Mouse (Mus musculus) layer of hippocampus, adult 11-12 months (tissue): Measurements from ENCODE around the gene Fig4.

Experiments
- DNase-seq: peaks from one replicate; pipeline ENCODE4 v3.0.0; 2022; ENCODE audit warnings: low spot score

The Fig4 gene

GRCm38 (mm10) chr10:41302689-41303431 lies at the start of gene Fig4:
Gene Fig4, minus strand, starts transcription at chr10:41303260.
- DNase-seq, result peak; percentile 89

DNA sequence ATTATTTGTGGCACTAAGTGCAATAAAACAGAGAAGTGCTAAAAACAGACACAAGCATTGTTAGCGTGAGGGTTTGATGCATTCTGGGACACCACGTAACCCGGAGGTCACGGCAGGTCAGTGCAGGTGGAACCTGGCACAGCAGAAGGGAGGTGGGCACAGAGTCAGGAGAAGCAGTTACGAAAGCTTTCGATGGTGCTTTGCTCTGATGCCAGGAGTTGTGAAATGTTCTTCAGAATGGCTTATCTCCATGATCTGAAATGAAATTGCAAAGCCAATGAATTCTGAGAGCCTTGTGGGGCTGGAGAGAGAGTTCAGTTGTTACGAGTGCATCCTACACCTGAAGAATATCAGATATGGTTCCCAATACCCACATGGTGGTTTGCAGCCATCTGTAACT lies 38.3 kb upstream of the Fig4 start:
- no peak for DNase-seq

DNA sequence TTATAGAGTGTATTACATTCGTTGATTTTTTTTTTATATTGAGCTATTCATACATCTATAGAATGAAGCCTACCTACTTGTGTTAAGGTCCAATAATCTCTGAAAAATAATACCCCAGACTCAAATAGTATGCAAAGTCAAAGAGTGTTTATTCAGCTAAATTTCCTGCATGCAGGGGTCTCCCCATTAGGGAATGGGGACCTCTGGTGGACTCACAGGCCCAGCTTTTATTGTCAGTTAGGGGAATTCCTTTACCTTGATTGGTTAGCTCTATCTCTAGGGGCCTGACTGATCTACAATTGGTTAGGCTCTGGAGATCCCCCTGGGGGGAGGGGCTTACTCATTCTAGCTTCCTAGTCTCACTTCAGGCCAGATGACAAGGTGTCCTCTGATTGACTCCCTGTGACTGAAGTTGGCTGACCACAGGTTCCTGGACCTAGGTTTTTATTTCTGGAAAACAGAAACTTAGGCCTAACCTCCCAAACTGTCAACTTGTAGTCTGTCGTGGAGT lies 29.5 kb upstream of the Fig4 start:
- no peak for DNase-seq

- peak; percentile 19 for DNase-seq
These were observed 12.8 kb upstream of the Fig4 start for GRCm38 (mm10) chr10:41315866-41316265.

GRCm38 (mm10) chr10:41308205-41308604 lies 5.1 kb upstream of the Fig4 start:
- DNase-seq, result no peak

GRCm38 (mm10) chr10:41304961-41305455 lies 1.9 kb upstream of the Fig4 start:
- DNase-seq, result no peak

- peak; percentile 88 for DNase-seq
These were observed 782 bp upstream of the Fig4 start, which contains the start of gene Ak9 for GRCm38 (mm10) chr10:41303639-41304444. Gene Ak9, plus strand, starts transcription at chr10:41303980.

DNA sequence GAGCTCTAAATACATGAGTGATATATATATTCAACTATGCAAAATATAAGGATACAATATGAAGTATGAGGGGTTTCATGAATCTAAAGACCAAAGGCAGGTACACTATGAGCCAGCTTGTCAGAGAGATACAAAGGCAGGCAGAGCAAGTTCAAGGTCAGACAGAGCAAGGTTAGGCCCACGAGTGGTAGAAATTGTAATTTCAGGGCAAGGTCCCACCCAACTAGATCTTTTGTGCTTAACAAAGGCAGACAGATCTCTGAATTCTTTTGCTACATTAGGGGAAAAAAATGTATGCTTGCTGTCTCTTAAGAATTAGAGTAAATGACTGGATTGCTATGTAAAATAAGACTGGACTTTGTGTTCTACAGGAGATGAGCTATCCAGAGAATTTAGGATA lies 2.9 kb downstream of the Fig4 start:
- DNase-seq, result no peak

DNA sequence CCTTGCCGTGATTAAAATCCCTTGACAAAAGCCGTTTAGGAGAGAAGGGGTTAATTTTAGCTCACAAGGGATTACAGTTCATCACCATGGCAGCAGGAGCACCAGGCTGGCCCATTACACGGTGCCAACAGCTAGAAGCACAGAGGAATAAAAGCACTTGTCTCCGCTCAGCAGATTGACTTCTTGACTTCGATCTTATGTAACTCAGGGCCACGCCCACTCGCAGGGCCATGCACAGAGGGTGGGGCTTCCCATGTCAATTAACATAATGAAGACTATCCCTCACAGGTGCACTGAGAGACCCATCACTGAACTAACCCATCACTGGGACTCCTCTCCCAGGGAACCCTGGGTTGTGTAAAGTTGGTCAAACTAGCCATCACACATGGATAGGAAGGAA lies 7.9 kb downstream of the Fig4 start:
- DNase-seq, result peak; percentile 23

DNA sequence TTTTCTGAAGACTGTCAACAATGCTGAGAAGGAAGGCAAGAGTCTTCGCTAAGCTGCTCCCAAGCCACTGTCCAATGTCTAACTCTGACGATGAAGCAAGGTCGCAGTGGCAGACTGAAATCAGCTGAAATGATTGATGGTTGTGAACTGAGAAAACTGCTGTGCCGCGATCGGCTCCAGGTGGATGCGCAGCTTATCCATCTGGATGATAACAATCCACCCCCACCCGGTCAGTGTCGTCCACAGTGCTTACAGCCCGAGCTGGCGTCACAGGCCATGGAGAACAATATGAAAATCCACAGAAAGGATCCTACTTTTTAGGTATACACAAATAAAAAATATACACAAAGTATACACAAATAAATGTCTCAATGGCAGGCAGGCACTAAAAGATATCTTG lies 8.3 kb downstream of the Fig4 start:
- no peak for DNase-seq

GRCm38 (mm10) chr10:41293019-41293418 lies 10.0 kb downstream of the Fig4 start:
- DNase-seq, result no peak

DNA sequence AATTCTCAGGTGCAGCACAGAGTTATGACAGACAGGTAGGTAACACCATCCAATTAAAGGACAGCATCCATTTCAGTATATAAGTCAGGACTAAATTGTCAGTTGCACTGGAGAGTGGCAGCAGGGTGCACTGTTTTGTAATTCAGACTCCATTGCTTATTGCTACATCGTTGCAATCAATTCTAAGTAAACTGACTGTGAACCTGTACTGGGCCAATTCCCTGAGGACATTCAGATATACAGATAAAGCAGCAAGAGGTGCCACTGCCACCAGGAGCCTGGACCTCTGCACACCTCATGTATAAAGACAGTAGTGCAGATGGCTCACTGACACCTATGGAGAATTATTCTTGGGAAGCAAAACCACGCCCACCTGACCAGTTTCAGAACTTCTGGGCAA lies 12.0 kb downstream of the Fig4 start:
- no peak for DNase-seq

DNA sequence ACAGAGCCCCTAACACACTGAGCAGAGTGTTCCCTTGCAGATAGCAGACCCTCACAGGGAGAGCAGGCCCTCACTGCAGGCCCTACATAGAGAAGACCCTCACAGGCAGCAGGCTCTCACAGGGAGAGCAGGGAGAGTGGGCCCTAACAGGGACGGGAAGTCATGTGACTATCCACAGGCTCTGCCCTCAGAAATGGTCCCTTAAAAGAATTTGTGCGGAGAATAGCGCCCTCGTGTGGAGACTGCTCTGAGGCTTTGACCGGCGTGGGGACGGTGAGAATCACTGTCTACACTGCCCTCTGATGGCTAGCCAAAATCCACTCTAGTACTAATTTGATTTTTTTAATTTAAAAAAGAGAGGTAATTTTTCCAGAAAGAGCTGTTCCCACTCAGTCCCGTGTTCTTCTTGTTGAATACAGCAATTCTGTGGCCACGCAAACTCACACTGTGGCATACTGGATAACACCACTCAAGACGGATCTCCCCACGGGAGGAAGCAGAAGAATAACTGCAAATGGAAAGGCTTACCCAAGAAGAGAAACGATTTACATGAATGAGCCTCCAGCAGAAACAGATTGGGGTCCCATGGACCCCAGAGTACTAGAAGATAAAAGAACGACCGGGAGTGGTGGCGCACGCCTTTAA lies 14.2 kb downstream of the Fig4 start:
- peak; percentile 92 for DNase-seq

DNA sequence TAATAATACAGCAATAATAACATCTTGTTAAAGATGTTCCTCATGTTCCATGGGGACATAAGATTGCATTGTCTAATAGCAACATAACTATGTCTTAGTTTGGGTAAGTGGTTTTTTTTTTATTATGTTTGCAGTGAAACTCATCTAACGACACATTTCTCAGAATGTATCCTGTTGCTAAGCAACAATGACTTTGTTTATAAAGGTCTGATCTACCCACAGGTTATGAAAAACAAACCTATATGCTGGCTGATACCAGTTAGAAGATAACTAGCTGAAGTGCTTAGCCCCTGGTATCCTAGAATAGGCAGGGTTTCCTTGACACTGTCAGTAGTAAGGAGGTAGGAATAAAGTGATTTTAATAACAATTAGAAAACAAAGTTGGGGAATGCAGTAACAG lies 15.0 kb downstream of the Fig4 start:
- no peak for DNase-seq

DNA sequence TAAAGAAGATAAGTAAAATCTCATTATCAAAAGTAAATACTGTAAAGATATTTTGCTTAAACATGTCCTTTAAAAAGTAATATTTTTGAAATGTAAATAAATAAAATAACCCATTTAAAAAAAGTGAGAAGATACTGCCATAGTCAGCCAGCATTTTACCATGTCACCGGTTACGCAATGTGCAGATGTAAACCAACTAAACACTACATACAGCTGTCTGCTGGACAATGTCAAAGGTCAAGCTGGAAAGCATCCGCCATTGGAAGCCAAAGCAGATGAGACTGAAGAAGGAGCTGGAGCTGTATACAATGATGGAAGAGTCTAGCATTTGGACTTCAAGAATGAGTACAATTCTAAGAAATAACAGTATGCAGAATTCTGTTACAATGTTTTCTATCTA lies 15.4 kb downstream of the Fig4 start:
- no peak for DNase-seq

DNA sequence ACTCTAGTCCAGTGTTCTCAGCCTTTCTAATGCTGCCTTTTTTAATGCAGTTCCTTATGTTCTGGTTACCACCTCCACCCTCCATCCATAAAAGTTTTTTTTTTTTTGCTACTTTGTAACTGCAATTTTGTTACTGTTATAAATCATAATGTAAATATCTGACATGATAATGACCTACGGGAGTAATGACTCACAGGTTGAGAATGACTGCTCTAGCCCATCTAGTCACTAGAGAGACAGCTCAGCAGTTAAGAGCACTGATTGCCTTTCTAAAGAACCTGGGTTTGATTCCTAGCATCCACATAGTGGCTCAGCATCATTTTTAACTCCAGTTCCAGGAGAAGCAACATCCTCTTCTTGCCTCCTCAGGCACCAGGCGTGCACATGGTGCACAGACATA lies 21.0 kb downstream of the Fig4 start:
- DNase-seq, result no peak

GRCm38 (mm10) chr10:41280796-41281195 lies 22.3 kb downstream of the Fig4 start:
- DNase-seq, result no peak

DNA sequence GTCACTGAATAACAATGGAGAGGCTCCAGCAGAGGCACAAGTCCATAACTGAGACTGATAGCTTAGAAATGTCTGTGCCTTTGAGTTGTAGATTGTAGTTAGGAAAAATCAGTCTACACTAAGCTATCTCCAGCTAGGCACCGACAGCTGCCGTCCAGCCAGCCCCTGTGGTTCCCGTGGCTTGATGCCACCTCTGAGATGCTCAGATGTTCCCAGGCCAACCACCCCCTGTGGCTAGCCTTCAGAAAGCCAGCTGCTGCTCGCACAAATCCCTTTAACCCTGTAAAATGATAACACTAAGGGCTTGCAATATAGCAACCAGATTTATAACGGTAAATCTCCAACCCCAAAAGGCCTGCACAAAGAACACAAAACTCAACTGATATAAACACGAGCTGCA lies 22.9 kb downstream of the Fig4 start:
- DNase-seq, result no peak

GRCm38 (mm10) chr10:41278808-41279207 lies 24.3 kb downstream of the Fig4 start:
- DNase-seq, result no peak

GRCm38 (mm10) chr10:41274871-41275270 lies 28.2 kb downstream of the Fig4 start:
- DNase-seq, result no peak

DNA sequence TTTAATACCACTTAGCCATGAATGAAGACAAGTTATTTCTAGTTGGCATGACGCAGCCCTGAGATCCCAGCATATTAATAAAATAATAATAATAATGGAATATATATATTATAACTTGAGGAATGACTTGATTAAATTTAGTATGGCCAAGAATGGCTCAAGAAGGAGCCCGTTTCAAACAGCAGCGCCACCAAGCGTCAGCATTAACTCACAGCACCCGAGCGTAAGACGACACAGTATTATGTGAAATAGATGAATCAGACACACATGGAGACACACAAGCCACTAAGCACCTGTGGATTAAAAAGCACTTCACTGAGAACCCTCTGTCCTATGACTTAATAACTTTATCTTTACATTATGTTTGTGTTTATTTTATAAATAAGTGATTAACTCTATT lies 31.2 kb downstream of the Fig4 start:
- DNase-seq, result no peak

DNA sequence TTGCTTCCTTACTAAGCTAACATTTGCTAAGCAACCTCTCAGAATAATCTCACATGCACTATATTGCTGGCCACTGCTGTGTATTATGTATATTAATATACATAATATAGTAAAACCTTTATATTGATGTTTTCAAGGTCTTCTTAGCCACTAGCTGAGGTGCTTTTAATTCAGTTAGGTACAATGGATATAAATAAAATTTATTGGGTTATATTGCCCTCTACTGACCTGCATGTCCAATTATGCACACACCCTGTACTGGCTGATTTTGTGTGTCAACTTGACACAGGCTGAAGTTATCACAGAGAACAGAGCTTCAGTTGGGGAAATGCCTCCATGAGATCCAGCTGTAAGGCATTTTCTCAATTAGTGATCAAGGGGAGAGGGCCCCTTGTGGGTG lies 41.2 kb downstream of the Fig4 start:
- DNase-seq, result no peak

DNA sequence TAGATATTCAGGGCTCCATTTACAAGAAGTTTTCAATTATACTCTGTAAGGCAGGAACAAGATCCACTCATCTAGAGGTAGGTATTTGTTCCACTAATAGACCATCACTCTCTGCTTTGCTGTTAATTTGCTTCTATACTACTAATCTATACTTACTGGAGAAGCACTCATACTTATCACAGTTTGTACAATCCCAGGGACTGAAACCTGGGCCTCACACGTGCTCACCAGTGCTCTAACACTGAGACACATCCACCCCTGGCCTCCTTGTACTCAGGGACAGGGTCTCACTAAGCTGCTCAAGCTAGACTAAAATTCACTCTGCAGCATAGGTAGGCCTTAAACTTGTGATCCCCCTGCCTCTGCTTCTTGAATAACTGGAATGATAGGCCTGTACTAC lies 41.8 kb downstream of the Fig4 start:
- DNase-seq, result no peak
